Mouse (Mus musculus) kidney, adult 11 months (tissue): ENCODE measurements at regions not wholly inside any gene's neighbourhood (a gene's known extent, or its start where the extent isn't known, plus 50 kb on each side); places are given as distances from the start of the nearest gene placed in this dataset.

Experiments
- DNase-seq: peaks from one replicate; pipeline ENCODE4 v3.0.0; 2022

DNA sequence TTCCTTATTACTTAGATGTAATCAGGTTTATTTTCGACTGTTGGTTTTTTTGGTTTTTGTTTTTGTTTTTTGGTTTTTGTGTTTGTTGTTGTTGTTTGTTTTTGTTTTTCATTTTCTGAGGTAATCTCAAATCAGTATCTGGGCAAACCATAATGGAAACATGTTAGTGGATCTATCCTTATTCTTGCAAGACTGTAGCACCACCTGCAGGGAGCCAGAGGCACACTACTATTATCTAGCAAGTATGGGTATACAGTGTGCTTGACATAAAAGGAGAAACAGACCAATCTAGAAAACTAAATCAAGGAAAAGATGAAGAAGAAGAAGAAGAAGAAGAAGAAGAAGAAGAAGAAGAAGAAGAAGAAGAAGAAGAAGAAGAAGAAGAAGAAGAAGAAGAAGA is 552.4 kb downstream of the Rfpl4b start:
- no peak for DNase-seq

DNA sequence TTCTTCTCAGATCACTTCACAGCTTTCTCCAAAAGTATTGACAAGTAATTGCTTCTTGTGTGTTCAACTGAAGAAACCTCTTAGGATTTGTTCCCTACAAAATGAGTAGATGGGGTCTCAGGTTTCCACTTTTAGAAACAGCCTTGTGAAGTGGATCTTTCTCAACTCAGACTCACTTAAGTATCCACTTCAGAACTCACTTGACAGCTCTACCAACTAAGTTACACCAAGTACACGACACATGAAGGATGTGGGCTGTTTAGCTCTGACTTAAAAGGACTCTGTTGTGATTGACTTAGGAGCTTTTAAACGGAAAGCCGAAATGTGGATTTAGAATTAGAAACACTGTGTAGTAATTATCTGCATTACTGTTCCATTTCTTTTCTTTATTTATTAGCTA is 556.0 kb downstream of the Rfpl4b start:
- no peak for DNase-seq

DNA sequence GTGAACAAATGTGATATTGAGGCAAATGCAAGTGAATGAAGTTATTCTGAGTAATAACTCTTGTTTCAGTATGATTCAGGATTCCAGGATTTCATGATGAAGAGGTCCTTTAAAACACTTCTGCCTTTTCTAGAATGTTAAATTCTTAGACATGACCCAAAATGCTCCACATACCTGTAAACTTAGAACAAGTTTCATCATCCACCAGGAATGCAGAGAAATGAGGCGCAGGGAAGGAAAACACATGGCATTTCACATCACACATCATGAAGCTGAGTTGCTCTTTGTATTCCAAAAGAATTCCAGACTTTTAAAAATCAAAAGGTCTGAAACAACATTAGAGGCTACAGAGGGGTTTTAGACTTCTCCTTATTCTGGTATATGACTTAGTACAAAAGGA is 574.8 kb downstream of the Rfpl4b start:
- DNase-seq = no peak
